Mouse (Mus musculus) hindbrain, embryonic 11.5 days (tissue): ENCODE measurements around the gene Pex6. TPM values are rescaled to one million over a fixed set of nuclear protein-coding genes. Genes with fewer than 3 reads are reported as not detected.

Experiments
- ATAC-seq: fragments of 200-750 bp; cut with Nextera tagmentation; 2 replicates; pipeline ENCODE4 v1.8.0; 2017; ENCODE audit warnings: mild to moderate bottlenecking, moderate TSS enrichment, moderate library complexity; ENCODE audit not compliant: low FRiP score
- DNase-seq: peaks from one replicate; pipeline ENCODE4 v3.0.0-alpha.2; 2015; ENCODE audit warnings: low spot score
- H3K27ac ChIP-seq: fragments of 300-500 bp; sonication (generic); 2 replicates; pipeline ENCODE4 v1.5.1; 2014; ENCODE audit warnings: mild to moderate bottlenecking, low read depth, low read length
- H3K27me3 ChIP-seq: fragments of 300-500 bp; sonication (generic); 2 replicates; pipeline ENCODE4 v1.6.1; 2014; ENCODE audit warnings: mild to moderate bottlenecking, low read length, moderate library complexity, mixed read lengths; ENCODE audit not compliant: control insufficient read depth, insufficient read depth
- H3K36me3 ChIP-seq: fragments of 300-500 bp; sonication (generic); 2 replicates; pipeline ENCODE4 v1.6.1; 2014; ENCODE audit warnings: mild to moderate bottlenecking, low read length, moderate library complexity, mixed read lengths; ENCODE audit not compliant: control insufficient read depth, insufficient read depth
- H3K4me1 ChIP-seq: fragments of 300-500 bp; sonication (generic); replicated peaks from 2 replicates; pipeline ENCODE4 v1.6.1; 2014; ENCODE audit warnings: low read length, mixed read lengths; ENCODE audit not compliant: control insufficient read depth, insufficient read depth
- H3K4me2 ChIP-seq: fragments of 300-500 bp; sonication (generic); replicated peaks from 2 replicates; pipeline ENCODE4 v1.6.1; 2014; ENCODE audit warnings: mild to moderate bottlenecking, low read depth, low read length
- H3K4me3 ChIP-seq: fragments of 300-500 bp; sonication (generic); 2 replicates; pipeline ENCODE4 v1.5.1; 2014; ENCODE audit warnings: low read depth, low read length
- H3K9ac ChIP-seq: fragments of 300-500 bp; sonication (generic); 2 replicates; pipeline ENCODE4 v1.6.1; 2014; ENCODE audit warnings: low read depth, low read length
- H3K9me3 ChIP-seq: fragments of 300-500 bp; sonication (generic); 2 replicates; pipeline ENCODE4 v1.6.1; 2016; ENCODE audit warnings: low read length; ENCODE audit not compliant: control insufficient read depth
- WGBS: fragments of 180-500 bp; shearing (Covaris S2); extraction: QIAGEN DNeasy Blood & Tissue Kit; methylation state at CpG from one replicate; pipeline ENCODE4 v1.1.7; 2014; 5-methylcytosine and 5-hydroxymethylcytosine counted together
- polyA plus RNA-seq: library from polyadenylated mRNA; unstranded; fragments of >200 nt; fragmentation: Nextera tagmentation; extraction: Ambion mirVana; gene quantifications from 2 replicates; pipeline ENCODE4 v1.2.1, GENCODE M21; 2014

The Pex6 gene
- polyA plus RNA-seq, 1 experiment from 2014 or later: 12.5 TPM

- Histone ChIP-seq H3K9ac (no peak overlapping the region), H3K4me1 (no peaks in the 10 kb centered on the region), H3K9me3 (no peaks in the 10 kb centered on the region), H3K4me2 (no peak overlapping the region), H3K27ac (no peak overlapping the region), H3K36me3 (no peaks in the 10 kb centered on the region), H3K4me3 (no peak overlapping the region), H3K27me3 (no peaks in the 10 kb centered on the region)
- WGBS: 79% methylated on average over 1 of the region's 1 CpGs
- DNase-seq: no peak
- ATAC-seq: no peak
Observed at GRCm38 (mm10) chr17:46694517-46695063, 16.7 kb upstream of the Pex6 start.

- Histone ChIP-seq H3K4me1 (0 out of 2 replicates have a peak, but pooled peaks cover 2% of the 10 kb centered on the region), H3K4me2 (no peak overlapping the region; the same call in 1 of the 2 replicates), H3K9ac (no peak overlapping the region), H3K27me3 (no peaks in the 10 kb centered on the region), H3K27ac (no peak overlapping the region), H3K9me3 (no peaks in the 10 kb centered on the region), H3K36me3 (no peaks in the 10 kb centered on the region), H3K4me3 (no peak overlapping the region)
- DNase-seq: no peak
- ATAC-seq: no peak
- 91% methylated on average over 6 of the region's 6 CpGs for WGBS
Observed at GRCm38 (mm10) chr17:46698515-46698914, 12.7 kb upstream of the Pex6 start.

GRCm38 (mm10) chr17:46699245-46699644 is 12.0 kb upstream of the Pex6 start:
- H3K4me2 ChIP-seq: no peak overlapping the region
- H3K9me3 ChIP-seq: no peaks in the 10 kb centered on the region
- H3K4me3 ChIP-seq: no peak overlapping the region
- no peak for ATAC-seq
- no peaks in the 10 kb centered on the region for H3K36me3 ChIP-seq
- H3K9ac ChIP-seq: no peak overlapping the region
- H3K27me3 ChIP-seq: no peaks in the 10 kb centered on the region
- 87% methylated on average over 5 of the region's 5 CpGs for WGBS
- no peak for DNase-seq
- H3K4me1 ChIP-seq: 0 out of 2 replicates have a peak, but pooled peaks cover 4% of the 10 kb centered on the region
- H3K27ac ChIP-seq: no peak overlapping the region

GRCm38 (mm10) chr17:46699912-46700311 is 11.4 kb upstream of the Pex6 start:
- Histone ChIP-seq H3K4me3 (no peak overlapping the region), H3K36me3 (no peaks in the 10 kb centered on the region), H3K9ac (no peak overlapping the region), H3K4me1 (0 out of 2 replicates have a peak, but pooled peaks cover 4% of the 10 kb centered on the region), H3K4me2 (no peak overlapping the region), H3K27me3 (no peaks in the 10 kb centered on the region), H3K27ac (no peak overlapping the region), H3K9me3 (no peaks in the 10 kb centered on the region)
- DNase-seq: no peak
- ATAC-seq: no peak
- 87% methylated on average over 3 of the region's 3 CpGs for WGBS

GRCm38 (mm10) chr17:46701489-46701888 is 9.8 kb upstream of the Pex6 start:
- no peaks in the 10 kb centered on the region for H3K27me3 ChIP-seq
- no peak overlapping the region for H3K9ac ChIP-seq
- DNase-seq (no peak), ATAC-seq (no peak)
- H3K4me2 ChIP-seq: no peak overlapping the region
- 0 out of 2 replicates have a peak, but pooled peaks cover 4% of the 10 kb centered on the region for H3K4me1 ChIP-seq
- 85% methylated on average over 12 of the region's 12 CpGs for WGBS
- H3K9me3 ChIP-seq: no peaks in the 10 kb centered on the region
- H3K36me3 ChIP-seq: no peaks in the 10 kb centered on the region
- no peak overlapping the region for H3K27ac ChIP-seq
- no peak overlapping the region for H3K4me3 ChIP-seq

GRCm38 (mm10) chr17:46702100-46702499 is 9.2 kb upstream of the Pex6 start:
- Histone ChIP-seq H3K36me3 (no peaks in the 10 kb centered on the region), H3K4me1 (0 out of 2 replicates have a peak, but pooled peaks cover 4% of the 10 kb centered on the region), H3K27ac (no peak overlapping the region), H3K9me3 (no peaks in the 10 kb centered on the region), H3K9ac (no peak overlapping the region), H3K4me2 (no peak overlapping the region), H3K27me3 (no peaks in the 10 kb centered on the region), H3K4me3 (no peak overlapping the region)
- DNase-seq (no peak), ATAC-seq (no peak)
- WGBS: 89% methylated on average over 12 of the region's 12 CpGs

- Histone ChIP-seq H3K27ac (no peak overlapping the region), H3K9me3 (no peaks in the 10 kb centered on the region), H3K27me3 (no peaks in the 10 kb centered on the region), H3K4me3 (no peak overlapping the region), H3K4me1 (0 out of 2 replicates have a peak, but pooled peaks cover 4% of the 10 kb centered on the region), H3K4me2 (no peak overlapping the region), H3K9ac (no peak overlapping the region), H3K36me3 (no peaks in the 10 kb centered on the region)
- DNase-seq: no peak
- 86% methylated on average over 5 of the region's 5 CpGs for WGBS
- ATAC-seq: no peak
Observed at GRCm38 (mm10) chr17:46702506-46702905, 8.8 kb upstream of the Pex6 start.

GRCm38 (mm10) chr17:46703971-46704886 is 7.0 kb upstream of the Pex6 start:
- Histone ChIP-seq H3K27ac (peak overlapping the region; percentile 85), H3K27me3 (no peaks in the 10 kb centered on the region), H3K4me3 (peak overlapping the region; percentile 92), H3K9me3 (no peaks in the 10 kb centered on the region), H3K4me2 (peak overlapping the region; percentile 70), H3K4me1 (0 out of 2 replicates have a peak, but pooled peaks cover 4% of the 10 kb centered on the region), H3K9ac (peak overlapping the region; percentile 90), H3K36me3 (no peaks in the 10 kb centered on the region)
- DNase-seq (peak; percentile 32), ATAC-seq (peak; percentile 86)
- 5% methylated on average over 32 of the region's 41 CpGs for WGBS
